Mouse (Mus musculus) lung, embryonic 14.5 days (tissue): ENCODE data around the gene Srl. TPM values are rescaled to one million over a fixed set of nuclear protein-coding genes. Genes with fewer than 3 reads are reported as not detected.

Source experiments
- ATAC-seq: fragments of 200-750 bp; cut with Nextera tagmentation; 2 replicates; pipeline ENCODE4 v1.8.0; 2017; ENCODE audit warnings: mild to moderate bottlenecking, moderate TSS enrichment, moderate library complexity; ENCODE audit not compliant: insufficient read depth
- DNase-seq: peaks from one replicate; pipeline ENCODE4 v3.0.0-alpha.2; 2015
- H3K27ac ChIP-seq: fragments of 300-500 bp; sonication (generic); 2 replicates; pipeline ENCODE4 v1.5.1; 2014; ENCODE audit warnings: low read depth, mild to moderate bottlenecking, moderate library complexity
- H3K27me3 ChIP-seq: fragments of 300-500 bp; sonication (generic); 2 replicates; pipeline ENCODE4 v1.6.1; 2014; ENCODE audit warnings: low read length, control low read depth; ENCODE audit not compliant: insufficient read depth
- H3K36me3 ChIP-seq: fragments of 300-500 bp; sonication (generic); 2 replicates; pipeline ENCODE4 v1.6.1; 2014; ENCODE audit warnings: control low read depth; ENCODE audit not compliant: insufficient read depth
- H3K4me1 ChIP-seq: fragments of 300-500 bp; sonication (generic); 2 replicates; pipeline ENCODE4 v1.6.1; 2014; ENCODE audit warnings: antibody characterized with exemption, control low read depth; ENCODE audit not compliant: insufficient read depth
- H3K4me2 ChIP-seq: fragments of 300-500 bp; sonication (generic); 2 replicates; pipeline ENCODE4 v1.6.1; 2014; ENCODE audit warnings: mild to moderate bottlenecking
- H3K4me3 ChIP-seq: fragments of 300-500 bp; sonication (generic); 2 replicates; pipeline ENCODE4 v1.5.1; 2014; ENCODE audit warnings: low read depth, low read length
- H3K9ac ChIP-seq: fragments of 300-500 bp; sonication (generic); 2 replicates; pipeline ENCODE4 v1.6.1; 2014
- H3K9me3 ChIP-seq: fragments of 300-500 bp; sonication (generic); 2 replicates; pipeline ENCODE4 v1.6.1; 2016; ENCODE audit warnings: low read depth, low read length, control low read depth
- CTCF ChIP-seq: IDR thresholded peaks from 2 replicates; pipeline ENCODE4 v1.5.1; 2016; ENCODE audit warnings: antibody characterized with exemption, low read depth
- WGBS: fragments of 180-500 bp; shearing (Covaris S2); extraction: QIAGEN DNeasy Blood & Tissue Kit; methylation state at CpG from one replicate; pipeline ENCODE4 v1.1.7; 2014; 5-methylcytosine and 5-hydroxymethylcytosine counted together
- polyA plus RNA-seq: library from polyadenylated mRNA; unstranded; fragments of >200 nt; fragmentation: Nextera tagmentation; extraction: Ambion mirVana; gene quantifications from 2 replicates; pipeline ENCODE4 v1.2.1, GENCODE M21; 2014

Gene Srl
- polyA plus RNA-seq, 1 experiment from 2014 or later, result 20.7 TPM

DNA sequence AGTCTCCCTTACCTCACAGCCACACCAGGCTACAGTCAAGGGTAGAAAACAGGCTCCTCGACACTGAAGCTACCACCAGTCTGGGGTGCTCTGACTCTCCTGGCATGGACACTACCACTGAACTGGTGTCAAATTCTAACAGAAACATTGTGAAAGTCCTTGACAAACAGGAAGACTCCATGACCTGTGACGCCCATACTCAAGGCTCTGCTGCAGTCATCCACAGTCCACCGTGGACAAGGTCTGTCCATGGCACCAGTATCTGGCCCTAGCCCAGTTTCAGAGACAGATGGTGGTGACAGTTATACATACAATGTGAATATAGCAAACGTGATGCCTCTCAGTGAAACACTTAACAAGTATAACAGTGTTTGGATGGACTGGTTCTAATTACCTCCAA lies 109.8 kb downstream of the Srl start:
- ATAC-seq (no peak), DNase-seq (no peak)
- no peak overlapping the region for H3K27ac ChIP-seq
- TF ChIP-seq CTCF, result no peak
- no peaks in the 10 kb centered on the region for H3K9me3 ChIP-seq
- no peaks in the 10 kb centered on the region for H3K4me1 ChIP-seq
- H3K36me3 ChIP-seq, result no peaks in the 10 kb centered on the region
- H3K9ac ChIP-seq, result no peak overlapping the region
- 58% methylated on average over 4 of the region's 4 CpGs for WGBS
- no peak overlapping the region for H3K4me2 ChIP-seq
- H3K27me3 ChIP-seq, result no peaks in the 10 kb centered on the region
- H3K4me3 ChIP-seq, result no peak overlapping the region

DNA sequence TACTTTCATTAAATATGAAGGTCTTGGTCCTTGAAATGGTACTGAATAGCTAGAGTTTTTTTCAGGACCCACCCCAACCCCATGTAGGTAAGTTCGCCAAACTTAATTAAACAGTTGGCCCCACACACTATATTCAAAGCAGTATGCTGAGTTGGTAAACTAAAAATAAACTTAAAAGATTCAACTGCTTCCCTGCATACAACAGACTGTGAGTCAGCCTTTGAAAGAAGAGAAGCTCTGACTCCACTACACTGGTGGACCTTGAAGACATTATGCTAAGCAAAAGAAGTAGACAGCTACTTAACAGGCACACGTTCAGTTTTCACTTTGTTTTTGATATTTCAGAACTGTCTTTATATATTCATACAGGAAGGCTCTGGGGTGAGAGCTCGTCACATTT lies 110.6 kb downstream of the Srl start:
- no peak for DNase-seq

GRCm38 (mm10) chr16:4430232-4430631 lies 111.4 kb downstream of the Srl start:
- 65% methylated on average over 5 of the region's 5 CpGs for WGBS
- Histone ChIP-seq H3K27me3 (no peaks in the 10 kb centered on the region), H3K9ac (no peak overlapping the region), H3K9me3 (no peaks in the 10 kb centered on the region), H3K4me3 (no peak overlapping the region), H3K36me3 (no peaks in the 10 kb centered on the region), H3K27ac (no peak overlapping the region), H3K4me2 (no peak overlapping the region), H3K4me1 (no peaks in the 10 kb centered on the region)
- no peak for DNase-seq
- TF ChIP-seq CTCF, result no peak
- no peak for ATAC-seq

More for the DNA sequence above, 110.6 kb downstream of the Srl start:
- 76% methylated on average over 3 of the region's 3 CpGs for WGBS
- ATAC-seq, result no peak
- no peak overlapping the region for H3K27ac ChIP-seq
- no peak overlapping the region for H3K9ac ChIP-seq
- TF ChIP-seq CTCF, result no peak
- no peak overlapping the region for H3K4me3 ChIP-seq
- no peaks in the 10 kb centered on the region for H3K27me3 ChIP-seq
- H3K36me3 ChIP-seq, result no peaks in the 10 kb centered on the region
- H3K9me3 ChIP-seq, result no peaks in the 10 kb centered on the region
- H3K4me1 ChIP-seq, result no peaks in the 10 kb centered on the region
- H3K4me2 ChIP-seq, result no peak overlapping the region

Other genes starting within 250 kb of the Srl start
- gene Adcy9, start 121.3 kb downstream of the Srl start, polyA plus RNA-seq, result 1.3 and 1.4 TPM in 2 replicates
- 23.0 and 24.1 TPM in 2 replicates for gene Tfap4, start 18.0 kb upstream of the Srl start, polyA plus RNA-seq
- gene Glis2, start 52.9 kb upstream of the Srl start, polyA plus RNA-seq, result 24.4 and 29.2 TPM in 2 replicates
- gene Pam16, start 83.2 kb upstream of the Srl start, polyA plus RNA-seq, result 81.9 and 86.3 TPM in 2 replicates
- gene Vasn, start 98.1 kb upstream of the Srl start, polyA plus RNA-seq, result 23.1 and 23.5 TPM in 2 replicates
- 58.7 and 59.3 TPM in 2 replicates for gene Dnaja3, start 98.2 kb upstream of the Srl start, polyA plus RNA-seq
- gene Coro7, start 138.0 kb upstream of the Srl start, polyA plus RNA-seq, result 13.1 and 15.1 TPM in 2 replicates
- 93.7 and 102 TPM in 2 replicates for gene Nmral1, start 177.5 kb upstream of the Srl start, polyA plus RNA-seq
- 104 and 109 TPM in 2 replicates for gene Hmox2, start 184.5 kb upstream of the Srl start, polyA plus RNA-seq
- 85.7 and 89.9 TPM in 2 replicates for gene Cdip1, start 248.5 kb upstream of the Srl start, polyA plus RNA-seq